Mouse (Mus musculus) CH12F3 (cell line): ENCODE results near the gene Dennd1a.

Experiments
- in situ Hi-C: fragments of 300-500 bp; cut with MboI; formaldehyde crosslinking; loops from 2 replicates; pipeline ENCODE4 v1.14.3; 2020; ENCODE audit warnings: low sequenced_read_pairs

Dennd1a gene

GRCm38 (mm10) chr2:38286733-38287551 lies at the start of gene Dennd1a:
Gene Dennd1a (minus strand): TSS chr2:38287390.
- in situ Hi-C loops = no loop called here

GRCm38 (mm10) chr2:38336606-38337005 lies 49.4 kb upstream of the Dennd1a start:
- in situ Hi-C loops = no loop called here

GRCm38 (mm10) chr2:38333586-38334119 lies 46.5 kb upstream of the Dennd1a start:
- in situ Hi-C loops = no loop called here

GRCm38 (mm10) chr2:38326671-38327070 lies 39.5 kb upstream of the Dennd1a start:
- in situ Hi-C loops = no loop called here

- in situ Hi-C loops = no loop called here
Observed at GRCm38 (mm10) chr2:38323380-38323779, 36.2 kb upstream of the Dennd1a start.

GRCm38 (mm10) chr2:38320911-38321310 lies 33.7 kb upstream of the Dennd1a start:
- in situ Hi-C loops = no loop called here

- in situ Hi-C loops = no loop called here
Observed at GRCm38 (mm10) chr2:38319086-38319485, 31.9 kb upstream of the Dennd1a start.

- in situ Hi-C loops = no loop called here
Observed at GRCm38 (mm10) chr2:38313399-38313798, 26.2 kb upstream of the Dennd1a start.

GRCm38 (mm10) chr2:38312921-38313320 lies 25.7 kb upstream of the Dennd1a start:
- in situ Hi-C loops = no loop called here

- in situ Hi-C loops = no loop called here
Observed at GRCm38 (mm10) chr2:38305152-38305551, 18.0 kb upstream of the Dennd1a start.

- in situ Hi-C loops = no loop called here
Observed at GRCm38 (mm10) chr2:38300941-38301340, 13.8 kb upstream of the Dennd1a start.

- in situ Hi-C loops = no loop called here
Observed at GRCm38 (mm10) chr2:38295939-38296338, 8.7 kb upstream of the Dennd1a start.

GRCm38 (mm10) chr2:38291526-38291925 lies 4.3 kb upstream of the Dennd1a start:
- in situ Hi-C loops = no loop called here

- in situ Hi-C loops = no loop called here
Observed at GRCm38 (mm10) chr2:38288226-38288625, 1.0 kb upstream of the Dennd1a start.

- in situ Hi-C loops = no loop called here
Observed at GRCm38 (mm10) chr2:38286433-38286732, 807 bp downstream of the Dennd1a start.

GRCm38 (mm10) chr2:38285781-38286432 lies 1.3 kb downstream of the Dennd1a start:
- in situ Hi-C loops = no loop called here

GRCm38 (mm10) chr2:38283961-38284360 lies 3.2 kb downstream of the Dennd1a start:
- in situ Hi-C loops = no loop called here

- in situ Hi-C loops = no loop called here
Observed at GRCm38 (mm10) chr2:38280376-38280775, 6.8 kb downstream of the Dennd1a start.

GRCm38 (mm10) chr2:38274973-38275372 lies 12.2 kb downstream of the Dennd1a start:
- in situ Hi-C loops = no loop called here

GRCm38 (mm10) chr2:38263653-38264052 lies 23.5 kb downstream of the Dennd1a start:
- in situ Hi-C loops = no loop called here

- in situ Hi-C loops = no loop called here
Observed at GRCm38 (mm10) chr2:38259052-38259451, 28.1 kb downstream of the Dennd1a start.

GRCm38 (mm10) chr2:38237616-38238015 lies 49.6 kb downstream of the Dennd1a start:
- in situ Hi-C loops = no loop called here
